Mouse (Mus musculus) midbrain, embryonic 11.5 days (tissue): ENCODE measurements at regions not wholly inside any gene's neighbourhood (a gene's known extent, or its start where the extent isn't known, plus 50 kb on each side); places are given as distances from the start of the nearest gene placed in this dataset.

Experiments
- ATAC-seq: fragments of 200-750 bp; cut with Nextera tagmentation; 2 replicates; pipeline ENCODE4 v1.8.0; 2017; ENCODE audit warnings: moderate TSS enrichment, moderate library complexity; ENCODE audit not compliant: low FRiP score
- DNase-seq: peaks from one replicate; pipeline ENCODE4 v3.0.0; 2015; ENCODE audit warnings: low spot score; ENCODE audit errors: missing footprints
- H3K27ac ChIP-seq: fragments of 300-500 bp; sonication (generic); 2 replicates; pipeline ENCODE4 v1.5.1; 2014; ENCODE audit warnings: low read depth, low read length
- H3K27me3 ChIP-seq: fragments of 300-500 bp; sonication (generic); 2 replicates; pipeline ENCODE4 v1.6.1; 2014; ENCODE audit warnings: mild to moderate bottlenecking, low read length, moderate library complexity, mixed read lengths; ENCODE audit not compliant: control insufficient read depth, insufficient read depth
- H3K36me3 ChIP-seq: fragments of 300-500 bp; sonication (generic); 2 replicates; pipeline ENCODE4 v1.6.1; 2014; ENCODE audit warnings: mild to moderate bottlenecking, low read length, moderate library complexity, mixed read lengths; ENCODE audit not compliant: control insufficient read depth, insufficient read depth
- H3K4me1 ChIP-seq: fragments of 300-500 bp; sonication (generic); 2 replicates; pipeline ENCODE4 v1.6.1; 2014; ENCODE audit warnings: low read length; ENCODE audit not compliant: control insufficient read depth, insufficient read depth
- H3K4me2 ChIP-seq: fragments of 300-500 bp; sonication (generic); 2 replicates; pipeline ENCODE4 v1.6.1; 2014; ENCODE audit warnings: mild to moderate bottlenecking, moderate library complexity
- H3K4me3 ChIP-seq: fragments of 300-500 bp; sonication (generic); 2 replicates; pipeline ENCODE4 v1.5.1; 2014; ENCODE audit warnings: low read depth, low read length
- H3K9ac ChIP-seq: fragments of 300-500 bp; sonication (generic); 2 replicates; pipeline ENCODE4 v1.6.1; 2014; ENCODE audit warnings: low read length
- H3K9me3 ChIP-seq: fragments of 300-500 bp; sonication (generic); 2 replicates; pipeline ENCODE4 v1.6.1; 2016; ENCODE audit warnings: low read length; ENCODE audit not compliant: control insufficient read depth
- WGBS: fragments of 180-500 bp; shearing (Covaris S2); extraction: QIAGEN DNeasy Blood & Tissue Kit; methylation state at CpG from one replicate; pipeline ENCODE4 v1.1.7; 2014; 5-methylcytosine and 5-hydroxymethylcytosine counted together

DNA sequence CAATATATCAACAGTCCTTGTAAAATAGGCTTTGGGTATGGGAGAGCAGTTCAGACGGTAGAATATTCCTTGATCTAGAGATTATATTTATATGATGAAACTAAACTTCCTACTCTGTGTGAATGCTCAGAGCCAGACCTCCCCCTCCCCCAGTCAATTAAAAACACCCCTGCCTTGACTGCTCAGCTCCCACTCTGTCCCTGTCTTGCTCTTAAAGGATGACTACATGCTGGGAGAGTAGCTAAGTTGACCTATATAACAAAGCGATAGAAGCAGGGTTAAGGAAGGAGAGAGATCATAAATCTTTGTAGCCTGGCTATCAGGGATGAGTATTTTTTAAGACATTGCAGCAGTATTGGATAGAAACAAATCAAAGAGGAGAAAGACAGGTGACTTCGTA, 875.4 kb upstream of the Gm7489 start:
- Histone ChIP-seq H3K9me3 (no peaks in the 10 kb centered on the region), H3K27ac (no peak overlapping the region), H3K27me3 (no peaks in the 10 kb centered on the region), H3K9ac (no peak overlapping the region), H3K36me3 (no peaks in the 10 kb centered on the region), H3K4me3 (no peak overlapping the region), H3K4me2 (no peak overlapping the region), H3K4me1 (no peaks in the 10 kb centered on the region)
- no peak for DNase-seq
- no peak for ATAC-seq
- WGBS = 88% methylated on average over 3 of the region's 3 CpGs
